Mouse (Mus musculus) kidney, postnatal 0 days (tissue): Measurements from ENCODE around the gene Kcng3. TPM values are rescaled to one million over a fixed set of nuclear protein-coding genes. Genes with fewer than 3 reads are reported as not detected.

ENCODE experiments used
- ATAC-seq: fragments of 200-750 bp; cut with Nextera tagmentation; replicated peaks from 2 replicates; pipeline ENCODE4 v1.8.0; 2017; ENCODE audit warnings: low read depth, moderate number of reproducible peaks, moderate TSS enrichment, moderate library complexity; ENCODE audit not compliant: low FRiP score
- DNase-seq: peaks from one replicate; pipeline ENCODE4 v3.0.0-alpha.2; 2016; ENCODE audit warnings: low spot score
- H3K27ac ChIP-seq: fragments of 300-500 bp; sonication (generic); 2 replicates; pipeline ENCODE4 v1.5.1; 2014; ENCODE audit warnings: mild to moderate bottlenecking
- H3K27me3 ChIP-seq: fragments of 300-500 bp; sonication (generic); 2 replicates; pipeline ENCODE4 v1.6.1; 2014; ENCODE audit warnings: low read length, mixed read lengths; ENCODE audit not compliant: insufficient read depth
- H3K36me3 ChIP-seq: fragments of 300-500 bp; sonication (generic); 2 replicates; pipeline ENCODE4 v1.6.1; 2014; ENCODE audit warnings: low read length, mixed read lengths; ENCODE audit not compliant: insufficient read depth
- H3K4me1 ChIP-seq: fragments of 300-500 bp; sonication (generic); replicated peaks from 2 replicates; pipeline ENCODE4 v1.6.1; 2014; ENCODE audit warnings: antibody characterized with exemption, low read length, mixed read lengths; ENCODE audit not compliant: insufficient read depth
- H3K4me2 ChIP-seq: fragments of 300-500 bp; sonication (generic); 2 replicates; pipeline ENCODE4 v1.6.1; 2014; ENCODE audit warnings: mild to moderate bottlenecking, low read length, moderate library complexity, mixed read lengths
- H3K4me3 ChIP-seq: fragments of 300-500 bp; sonication (generic); replicated peaks from 2 replicates; pipeline ENCODE4 v1.5.1; 2014; ENCODE audit warnings: low read depth, low read length
- H3K9ac ChIP-seq: fragments of 300-500 bp; sonication (generic); 2 replicates; pipeline ENCODE4 v1.6.1; 2014; ENCODE audit warnings: low read depth, low read length
- H3K9me3 ChIP-seq: fragments of 300-500 bp; sonication (generic); replicated peaks from 2 replicates; pipeline ENCODE4 v1.6.1; 2016; ENCODE audit warnings: low read length, inconsistent platforms, mixed read lengths
- CTCF ChIP-seq: IDR thresholded peaks from 2 replicates; pipeline ENCODE4 v1.5.1; 2016; ENCODE audit warnings: antibody characterized with exemption, low read depth, mild to moderate bottlenecking, moderate library complexity
- WGBS: fragments of 180-500 bp; shearing (Covaris S2); extraction: QIAGEN DNeasy Blood & Tissue Kit; methylation state at CpG from one replicate; pipeline ENCODE4 v1.1.7; 2014; 5-methylcytosine and 5-hydroxymethylcytosine counted together
- polyA plus RNA-seq: library from polyadenylated mRNA; unstranded; fragments of >200 nt; fragmentation: Nextera tagmentation; extraction: Ambion mirVana; gene quantifications from 2 replicates; pipeline ENCODE4 v1.2.1, GENCODE M21; 2015

The Kcng3 gene
- polyA plus RNA-seq, 1 experiment from 2014 or later = 0.08 TPM

DNA sequence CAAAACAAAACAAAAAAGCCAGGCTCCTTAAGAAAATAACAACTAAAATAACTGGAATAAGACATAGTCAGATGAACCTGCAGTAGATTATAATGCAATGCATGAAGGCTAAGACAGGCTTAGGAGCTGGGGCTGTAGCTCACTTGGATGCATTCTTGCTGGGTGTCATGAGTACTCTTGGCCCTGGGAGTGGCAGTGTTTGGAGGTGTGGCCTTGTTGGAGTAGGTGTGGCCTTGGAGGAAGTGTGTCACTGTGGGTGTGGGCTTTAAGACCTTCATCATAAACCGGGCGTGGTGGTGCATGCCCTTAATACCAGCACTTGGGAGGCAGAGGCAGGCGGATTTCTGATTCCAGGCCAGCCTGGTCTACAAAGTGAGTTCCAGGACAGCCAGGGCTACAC lies 18.3 kb upstream of the Kcng3 start:
- Histone ChIP-seq H3K27ac (no peak overlapping the region), H3K9me3 (no peaks in the 10 kb centered on the region), H3K27me3 (no peaks in the 10 kb centered on the region), H3K4me3 (no peak overlapping the region), H3K36me3 (no peaks in the 10 kb centered on the region), H3K4me1 (no peaks in the 10 kb centered on the region), H3K9ac (no peak overlapping the region), H3K4me2 (no peak overlapping the region)
- DNase-seq = no peak
- ATAC-seq = no peak
- no peak for TF ChIP-seq CTCF
- 95% methylated on average over 3 of the region's 3 CpGs for WGBS

DNA sequence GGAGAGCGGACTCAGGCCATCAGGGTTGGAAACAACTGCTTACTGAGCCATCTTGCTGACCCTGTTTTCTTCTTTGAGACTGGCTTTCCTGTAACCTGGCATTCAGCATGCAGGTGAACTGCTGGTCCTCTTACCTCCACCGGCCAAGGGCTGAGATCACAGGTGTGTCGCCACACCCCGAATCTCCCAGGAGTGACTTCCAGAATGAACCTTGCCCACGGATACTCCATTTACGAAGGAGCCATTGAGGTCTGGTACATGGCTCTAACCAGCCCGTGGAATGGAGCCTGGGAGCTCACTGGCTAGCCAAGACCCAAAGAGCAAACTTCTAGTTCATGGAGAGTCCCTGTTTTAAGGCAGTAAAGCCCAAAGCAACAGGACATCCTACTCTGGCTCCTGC lies 15.7 kb upstream of the Kcng3 start:
- ATAC-seq = no peak
- no peak for DNase-seq
- WGBS = 92% methylated on average over 7 of the region's 7 CpGs
- Histone ChIP-seq H3K27me3 (no peaks in the 10 kb centered on the region), H3K4me1 (no peaks in the 10 kb centered on the region), H3K27ac (no peak overlapping the region), H3K9me3 (no peaks in the 10 kb centered on the region), H3K9ac (no peak overlapping the region), H3K4me3 (no peak overlapping the region), H3K4me2 (no peak overlapping the region), H3K36me3 (no peaks in the 10 kb centered on the region)
- TF ChIP-seq CTCF = no peak

- H3K27ac ChIP-seq = no peak overlapping the region
- no peaks in the 10 kb centered on the region for H3K9me3 ChIP-seq
- no peak overlapping the region for H3K4me3 ChIP-seq
- no peak for TF ChIP-seq CTCF
- ATAC-seq (no peak), DNase-seq (no peak)
- no peaks in the 10 kb centered on the region for H3K27me3 ChIP-seq
- H3K4me1 ChIP-seq = no peaks in the 10 kb centered on the region
- no peaks in the 10 kb centered on the region for H3K36me3 ChIP-seq
- H3K4me2 ChIP-seq = no peak overlapping the region
- WGBS = 53% methylated on average over 7 of the region's 8 CpGs
- no peak overlapping the region for H3K9ac ChIP-seq
Measured at GRCm38 (mm10) chr17:83646425-83647163, 14.9 kb upstream of the Kcng3 start.

GRCm38 (mm10) chr17:83645226-83645808 lies 13.6 kb upstream of the Kcng3 start:
- peak; percentile 56 for DNase-seq

DNA sequence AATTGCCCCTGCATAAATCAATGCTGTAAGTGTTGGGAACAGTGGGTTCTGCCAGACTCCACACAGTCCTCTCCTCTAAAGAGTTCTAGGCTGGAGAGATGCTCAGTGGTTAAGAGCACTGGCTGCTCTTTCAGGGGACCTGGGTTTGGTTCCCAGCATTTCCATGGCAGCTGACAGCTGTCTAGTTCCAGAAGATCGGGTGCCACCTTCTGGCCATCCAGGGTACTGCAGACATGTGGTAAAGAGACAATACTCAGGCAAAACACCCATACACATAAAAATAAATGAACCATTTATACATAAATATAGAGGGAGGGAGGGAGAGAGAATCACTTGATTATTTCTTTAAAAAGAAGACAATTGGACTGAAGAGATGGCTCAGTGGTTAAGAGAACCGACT lies 5.7 kb upstream of the Kcng3 start:
- no peak overlapping the region for H3K27ac ChIP-seq
- WGBS = 76% methylated on average over 2 of the region's 2 CpGs
- H3K4me3 ChIP-seq = no peak overlapping the region
- no peak overlapping the region for H3K9ac ChIP-seq
- TF ChIP-seq CTCF = peak; percentile 56
- H3K27me3 ChIP-seq = no peaks in the 10 kb centered on the region; the same call in 1 of the 2 replicates
- no peak for ATAC-seq
- H3K4me1 ChIP-seq = peaks cover 2% of the 10 kb centered on the region; the same call in 1 of the 2 replicates
- DNase-seq = no peak
- H3K36me3 ChIP-seq = no peaks in the 10 kb centered on the region
- no peaks in the 10 kb centered on the region for H3K9me3 ChIP-seq
- H3K4me2 ChIP-seq = no peak overlapping the region

More at GRCm38 (mm10) chr17:83645226-83645808, 13.6 kb upstream of the Kcng3 start:
- no peak overlapping the region for H3K4me2 ChIP-seq
- H3K4me1 ChIP-seq = no peaks in the 10 kb centered on the region
- H3K9me3 ChIP-seq = no peaks in the 10 kb centered on the region
- no peaks in the 10 kb centered on the region for H3K36me3 ChIP-seq
- H3K27ac ChIP-seq = no peak overlapping the region
- whole genome bisulfite sequencing = 61% methylated on average over 9 of the region's 9 CpGs
- peak; percentile 62 for TF ChIP-seq CTCF
- no peak overlapping the region for H3K9ac ChIP-seq
- ATAC-seq = peak; percentile 71
- no peaks in the 10 kb centered on the region for H3K27me3 ChIP-seq
- H3K4me3 ChIP-seq = no peak overlapping the region

DNA sequence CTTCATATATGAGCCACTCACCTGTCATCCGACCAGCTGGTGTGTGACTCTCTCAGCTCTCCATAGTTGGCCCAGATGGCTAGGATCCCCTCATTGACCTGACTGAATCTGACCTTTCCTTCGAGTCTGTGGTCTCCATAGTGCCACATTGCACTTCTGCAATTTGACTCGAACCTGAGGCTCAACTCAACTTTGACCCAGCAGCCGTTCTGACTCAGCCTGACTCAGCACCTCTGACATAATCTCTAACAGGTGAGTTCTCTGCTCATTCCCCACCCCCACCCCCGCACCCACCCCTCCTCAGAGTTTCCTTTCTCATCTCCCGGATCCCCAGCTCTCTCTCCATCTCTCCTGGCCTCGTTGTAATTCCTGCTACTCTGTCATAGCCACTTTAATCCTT lies 4.7 kb upstream of the Kcng3 start:
- no peak overlapping the region for H3K4me3 ChIP-seq
- H3K9me3 ChIP-seq = no peaks in the 10 kb centered on the region
- H3K4me1 ChIP-seq = peaks cover 10% of the 10 kb centered on the region
- WGBS = 76% methylated on average over 7 of the region's 7 CpGs
- no peak overlapping the region for H3K9ac ChIP-seq
- no peak overlapping the region for H3K27ac ChIP-seq
- no peak overlapping the region for H3K4me2 ChIP-seq
- ATAC-seq (no peak), DNase-seq (no peak)
- H3K27me3 ChIP-seq = peaks cover 7% of the 10 kb centered on the region
- no peak for TF ChIP-seq CTCF
- no peaks in the 10 kb centered on the region for H3K36me3 ChIP-seq
